Mouse (Mus musculus) E14TG2a.4 (cell line): Measurements from ENCODE around the gene Gap43.

Experiments used
- H3K27me3 ChIP-seq: 2 replicates; pipeline ENCODE4 v1.6.1; 2014; ENCODE audit warnings: low read length, control low read depth; ENCODE audit not compliant: insufficient read depth
- H3K36me3 ChIP-seq: 2 replicates; pipeline ENCODE4 v1.6.1; 2014; ENCODE audit warnings: low read length, control low read depth; ENCODE audit not compliant: insufficient read depth
- H3K4me1 ChIP-seq: replicated peaks from 2 replicates; pipeline ENCODE4 v1.6.1; 2014; ENCODE audit warnings: low read depth, low read length, control low read depth
- H3K4me3 ChIP-seq: replicated peaks from 2 replicates; pipeline ENCODE4 v1.5.1; 2014; ENCODE audit warnings: mild to moderate bottlenecking, low read length
- H3K9me3 ChIP-seq: 2 replicates; pipeline ENCODE4 v1.6.1; 2014; ENCODE audit warnings: low read length, control low read depth
- CTCF ChIP-seq: conservative IDR thresholded peaks from 2 replicates; pipeline ENCODE4 v1.5.1; 2014; ENCODE audit warnings: low read length
- NANOG ChIP-seq: IDR thresholded peaks from 2 replicates; pipeline ENCODE4 v1.6.1; 2014; ENCODE audit warnings: borderline replicate concordance, low read length, mixed read lengths
- POU5F1 ChIP-seq: IDR thresholded peaks from 2 replicates; pipeline ENCODE4 v1.6.1; 2014; ENCODE audit warnings: low read length, borderline replicate concordance

Gap43 gene

GRCm38 (mm10) chr16:42338987-42339386, 1.5 kb downstream of the Gap43 start:
- Histone ChIP-seq H3K4me3 (peak overlapping the region; percentile 72), H3K9me3 (no peaks in the 10 kb centered on the region), H3K27me3 (peaks cover 6% of the 10 kb centered on the region), H3K4me1 (peaks cover 50% of the 10 kb centered on the region), H3K36me3 (no peaks in the 10 kb centered on the region)
- TF ChIP-seq CTCF (no peak), NANOG (no peak), POU5F1 (no peak)

- no peak for TF ChIP-seq POU5F1
- no peak for TF ChIP-seq NANOG
- TF ChIP-seq CTCF, result no peak
- no peaks in the 10 kb centered on the region for H3K36me3 ChIP-seq
- no peak overlapping the region for H3K4me3 ChIP-seq
- H3K4me1 ChIP-seq, result peaks cover 50% of the 10 kb centered on the region
- no peaks in the 10 kb centered on the region for H3K9me3 ChIP-seq
- peaks cover 6% of the 10 kb centered on the region for H3K27me3 ChIP-seq
Observed at GRCm38 (mm10) chr16:42338342-42338741, 2.1 kb downstream of the Gap43 start.

GRCm38 (mm10) chr16:42337663-42338062, 2.8 kb downstream of the Gap43 start:
- TF ChIP-seq NANOG, result no peak
- no peak for TF ChIP-seq POU5F1
- no peak for TF ChIP-seq CTCF
- H3K9me3 ChIP-seq, result no peaks in the 10 kb centered on the region

GRCm38 (mm10) chr16:42336610-42337009, 3.8 kb downstream of the Gap43 start:
- peaks cover 6% of the 10 kb centered on the region for H3K27me3 ChIP-seq
- no peaks in the 10 kb centered on the region for H3K36me3 ChIP-seq
- TF ChIP-seq POU5F1, result no peak
- no peak for TF ChIP-seq NANOG
- no peak for TF ChIP-seq CTCF
- no peaks in the 10 kb centered on the region for H3K9me3 ChIP-seq
- H3K4me3 ChIP-seq, result no peak overlapping the region
- H3K4me1 ChIP-seq, result peaks cover 50% of the 10 kb centered on the region

More at GRCm38 (mm10) chr16:42337663-42338062, 2.8 kb downstream of the Gap43 start:
- H3K36me3 ChIP-seq, result no peaks in the 10 kb centered on the region
- peaks cover 6% of the 10 kb centered on the region for H3K27me3 ChIP-seq
- H3K4me1 ChIP-seq, result peaks cover 50% of the 10 kb centered on the region
- no peak overlapping the region for H3K4me3 ChIP-seq

GRCm38 (mm10) chr16:42332321-42332720, 8.1 kb downstream of the Gap43 start:
- TF ChIP-seq NANOG (no peak), CTCF (no peak), POU5F1 (no peak)
- Histone ChIP-seq H3K4me1 (peaks cover 17% of the 10 kb centered on the region), H3K36me3 (no peaks in the 10 kb centered on the region), H3K4me3 (no peak overlapping the region), H3K9me3 (no peaks in the 10 kb centered on the region), H3K27me3 (no peaks in the 10 kb centered on the region)

GRCm38 (mm10) chr16:42326191-42326590, 14.3 kb downstream of the Gap43 start:
- TF ChIP-seq CTCF (no peak), NANOG (no peak), POU5F1 (no peak)

GRCm38 (mm10) chr16:42325536-42325935, 14.9 kb downstream of the Gap43 start:
- no peak overlapping the region for H3K4me3 ChIP-seq
- TF ChIP-seq NANOG (no peak), CTCF (no peak), POU5F1 (no peak)

More at GRCm38 (mm10) chr16:42326191-42326590, 14.3 kb downstream of the Gap43 start:
- Histone ChIP-seq H3K27me3 (no peaks in the 10 kb centered on the region), H3K4me3 (no peak overlapping the region), H3K36me3 (no peaks in the 10 kb centered on the region), H3K9me3 (no peaks in the 10 kb centered on the region), H3K4me1 (no peaks in the 10 kb centered on the region)

GRCm38 (mm10) chr16:42319831-42320230, 20.6 kb downstream of the Gap43 start:
- Histone ChIP-seq H3K9me3 (no peaks in the 10 kb centered on the region), H3K4me3 (no peak overlapping the region), H3K36me3 (no peaks in the 10 kb centered on the region), H3K4me1 (no peaks in the 10 kb centered on the region), H3K27me3 (no peaks in the 10 kb centered on the region)
- no peak for TF ChIP-seq NANOG
- no peak for TF ChIP-seq CTCF
- TF ChIP-seq POU5F1, result no peak

More at GRCm38 (mm10) chr16:42325536-42325935, 14.9 kb downstream of the Gap43 start:
- Histone ChIP-seq H3K4me1 (no peaks in the 10 kb centered on the region), H3K27me3 (no peaks in the 10 kb centered on the region), H3K9me3 (no peaks in the 10 kb centered on the region), H3K36me3 (no peaks in the 10 kb centered on the region)

GRCm38 (mm10) chr16:42319365-42319764, 21.1 kb downstream of the Gap43 start:
- Histone ChIP-seq H3K9me3 (no peaks in the 10 kb centered on the region), H3K27me3 (no peaks in the 10 kb centered on the region), H3K4me1 (no peaks in the 10 kb centered on the region), H3K4me3 (no peak overlapping the region), H3K36me3 (no peaks in the 10 kb centered on the region)
- TF ChIP-seq POU5F1, result no peak
- TF ChIP-seq CTCF, result no peak
- TF ChIP-seq NANOG, result no peak
